Mouse (Mus musculus): ENCODE measurements at regions not wholly inside any gene's neighbourhood (a gene's known extent, or its start where the extent isn't known, plus 50 kb on each side); places are given as distances from the start of the nearest gene placed in this dataset.

DNA sequence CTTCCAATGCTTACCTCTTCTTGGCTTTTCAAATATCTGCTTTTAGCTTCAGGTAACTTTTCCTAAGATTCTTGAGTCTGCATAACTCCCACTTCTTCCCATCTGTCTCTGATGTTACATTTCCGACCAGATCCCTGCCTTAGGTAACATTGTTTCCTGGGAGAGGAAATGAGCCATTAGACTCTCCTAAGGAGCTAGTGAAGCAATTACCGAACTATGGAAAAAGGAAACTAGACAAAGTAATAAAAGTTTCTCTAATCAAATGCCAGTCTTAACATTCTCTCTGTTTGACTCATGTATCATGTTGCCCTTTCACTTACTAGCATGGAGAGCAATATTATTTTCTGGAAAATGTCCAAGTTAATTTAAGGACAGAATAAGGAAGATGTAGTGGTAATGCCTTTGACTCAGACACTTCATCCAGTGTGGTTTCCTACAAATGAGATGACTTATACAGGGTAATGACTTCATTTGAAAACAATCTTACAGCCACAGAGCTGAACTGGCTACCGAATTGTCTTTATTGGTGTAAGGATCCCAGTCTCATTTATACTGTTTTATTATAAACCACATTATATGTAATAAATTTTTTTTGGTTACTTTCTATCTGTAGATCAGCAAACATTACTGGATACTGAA, 263.8 kb upstream of the Fam84a start:
- Histone ChIP-seq H3K4me1 (ENCODE audit: control insufficient read depth, insufficient read depth, low read length) (no peaks in the 10 kb centered on the region), H3K4me2 (replicated peaks; ENCODE audit: low read depth, low read length, severe bottlenecking) (no peak overlapping the region), H3K9me3 (ENCODE audit: control insufficient read depth, low read length) (peaks cover 4% of the 10 kb centered on the region), H3K4me3 (replicated peaks; ENCODE audit: low read length) (no peak overlapping the region), H3K27ac (replicated peaks; ENCODE audit: low read depth, low read length) (no peak overlapping the region), H3K9ac (ENCODE audit: low read depth, low read length, severe bottlenecking) (no peak overlapping the region), H3K27me3 (ENCODE audit: control insufficient read depth, insufficient read depth, low read length) (no peaks in the 10 kb centered on the region), H3K36me3 (ENCODE audit: control insufficient read depth, insufficient read depth, low read length) (no peaks in the 10 kb centered on the region)
- TF ChIP-seq POLR2A (IDR thresholded peaks at IDR 0.05; ENCODE audit: borderline replicate concordance, extremely low read depth, insufficient read depth, insufficient read length), result no peak
- ATAC-seq (ENCODE audit: low FRiP score, low read depth) (no peak), DNase-seq (ENCODE audit: low spot score) (no peak)
- 38% methylated on average over 3 of the region's 3 CpGs for WGBS

DNA sequence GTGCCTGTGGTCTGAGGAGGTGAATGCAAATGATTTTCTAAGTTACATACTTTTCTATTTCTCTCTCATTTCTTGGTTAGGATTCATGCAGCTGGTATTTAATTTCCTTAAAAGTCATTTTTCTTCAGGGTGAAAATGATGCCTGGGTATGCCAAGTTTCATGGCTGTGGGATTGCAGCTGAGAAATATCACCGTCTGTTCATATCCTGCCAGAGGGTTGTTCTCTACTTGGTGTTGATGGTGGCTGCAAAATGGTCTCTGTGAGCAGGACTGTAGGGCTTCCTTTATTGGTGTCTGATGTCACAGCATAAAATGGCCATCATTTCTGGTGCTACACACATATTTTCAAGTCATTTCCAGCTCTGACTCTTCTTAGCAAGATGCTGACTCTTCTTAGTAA, 259.2 kb upstream of the Fam84a start:
- no peaks in the 10 kb centered on the region for H3K27me3 ChIP-seq (ENCODE audit: control insufficient read depth, insufficient read depth, low read length)
- no peak overlapping the region for H3K4me3 ChIP-seq (replicated peaks; ENCODE audit: low read length)
- DNase-seq (ENCODE audit: low spot score), result no peak
- no peak for TF ChIP-seq POLR2A (IDR thresholded peaks at IDR 0.05; ENCODE audit: borderline replicate concordance, extremely low read depth, insufficient read depth, insufficient read length)
- H3K36me3 ChIP-seq (ENCODE audit: control insufficient read depth, insufficient read depth, low read length), result no peaks in the 10 kb centered on the region
- no peak for ATAC-seq (ENCODE audit: low FRiP score, low read depth)
- 72% methylated on average over 1 of the region's 1 CpGs for WGBS
- H3K9ac ChIP-seq (ENCODE audit: low read depth, low read length, severe bottlenecking), result no peak overlapping the region
- H3K4me2 ChIP-seq (replicated peaks; ENCODE audit: low read depth, low read length, severe bottlenecking), result no peak overlapping the region
- H3K27ac ChIP-seq (replicated peaks; ENCODE audit: low read depth, low read length), result no peak overlapping the region
- no peaks in the 10 kb centered on the region for H3K9me3 ChIP-seq (ENCODE audit: control insufficient read depth, low read length)
- no peaks in the 10 kb centered on the region for H3K4me1 ChIP-seq (ENCODE audit: control insufficient read depth, insufficient read depth, low read length)

DNA sequence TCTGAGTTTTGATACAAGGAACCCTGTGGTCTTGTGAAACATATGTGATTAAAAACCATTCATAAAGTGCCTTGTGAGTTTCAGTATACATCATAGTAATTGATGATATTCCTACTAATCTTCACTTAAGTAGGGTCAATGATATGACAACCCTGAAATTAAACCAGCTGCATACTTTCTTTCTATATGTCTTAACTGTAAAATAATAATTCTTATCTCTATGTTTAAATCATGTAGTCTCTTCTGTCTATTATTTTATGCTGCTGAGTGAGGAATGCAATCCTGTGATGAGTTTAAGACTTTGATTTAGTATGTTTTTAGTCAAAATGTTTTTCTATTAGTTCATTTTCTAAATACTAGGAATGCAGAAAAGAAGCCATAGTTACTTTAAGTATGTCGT, 253.9 kb upstream of the Fam84a start:
- no peak overlapping the region for H3K9ac ChIP-seq (ENCODE audit: low read depth, low read length, severe bottlenecking)
- DNase-seq (ENCODE audit: low spot score), result no peak
- H3K36me3 ChIP-seq (ENCODE audit: control insufficient read depth, insufficient read depth, low read length), result no peaks in the 10 kb centered on the region
- TF ChIP-seq POLR2A (IDR thresholded peaks at IDR 0.05; ENCODE audit: borderline replicate concordance, extremely low read depth, insufficient read depth, insufficient read length), result no peak
- ATAC-seq (ENCODE audit: low FRiP score, low read depth), result no peak
- no peaks in the 10 kb centered on the region for H3K9me3 ChIP-seq (ENCODE audit: control insufficient read depth, low read length)
- H3K27me3 ChIP-seq (ENCODE audit: control insufficient read depth, insufficient read depth, low read length), result no peaks in the 10 kb centered on the region
- no peak overlapping the region for H3K4me3 ChIP-seq (replicated peaks; ENCODE audit: low read length)
- WGBS, result 87% methylated on average over 1 of the region's 1 CpGs
- H3K4me2 ChIP-seq (replicated peaks; ENCODE audit: low read depth, low read length, severe bottlenecking), result no peak overlapping the region
- H3K4me1 ChIP-seq (ENCODE audit: control insufficient read depth, insufficient read depth, low read length), result no peaks in the 10 kb centered on the region
- no peak overlapping the region for H3K27ac ChIP-seq (replicated peaks; ENCODE audit: low read depth, low read length)

DNA sequence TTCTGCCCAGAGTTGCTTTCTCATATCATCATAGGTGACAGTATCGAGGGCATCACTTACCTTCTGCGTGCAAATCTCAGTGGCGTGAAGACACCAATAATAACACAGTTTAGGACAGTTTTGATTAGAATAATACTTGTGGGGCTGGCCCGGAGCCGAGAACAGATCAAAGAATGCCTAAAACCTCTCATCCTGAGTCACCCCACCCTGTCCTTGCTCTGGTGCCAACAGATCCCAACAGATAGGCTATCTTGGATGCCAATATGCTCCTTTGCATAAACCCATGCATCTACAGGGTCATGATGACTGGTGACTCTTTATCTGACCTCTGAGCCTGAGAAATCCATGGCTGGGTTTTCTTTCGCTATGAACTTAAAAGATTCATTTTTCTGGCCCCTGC, 224.4 kb upstream of the Fam84a start:
- WGBS, result 90% methylated on average over 6 of the region's 6 CpGs
- no peak overlapping the region for H3K4me2 ChIP-seq (replicated peaks; ENCODE audit: low read depth, low read length, severe bottlenecking)
- no peak for ATAC-seq (ENCODE audit: low FRiP score, low read depth)
- H3K4me3 ChIP-seq (replicated peaks; ENCODE audit: low read length), result no peak overlapping the region
- DNase-seq (ENCODE audit: low spot score), result no peak
- no peaks in the 10 kb centered on the region for H3K27me3 ChIP-seq (ENCODE audit: control insufficient read depth, insufficient read depth, low read length)
- H3K36me3 ChIP-seq (ENCODE audit: control insufficient read depth, insufficient read depth, low read length), result no peaks in the 10 kb centered on the region
- no peak for TF ChIP-seq POLR2A (IDR thresholded peaks at IDR 0.05; ENCODE audit: borderline replicate concordance, extremely low read depth, insufficient read depth, insufficient read length)
- H3K9me3 ChIP-seq (ENCODE audit: control insufficient read depth, low read length), result no peaks in the 10 kb centered on the region
- H3K4me1 ChIP-seq (ENCODE audit: control insufficient read depth, insufficient read depth, low read length), result no peaks in the 10 kb centered on the region
- no peak overlapping the region for H3K27ac ChIP-seq (replicated peaks; ENCODE audit: low read depth, low read length)
- H3K9ac ChIP-seq (ENCODE audit: low read depth, low read length, severe bottlenecking), result no peak overlapping the region

DNA sequence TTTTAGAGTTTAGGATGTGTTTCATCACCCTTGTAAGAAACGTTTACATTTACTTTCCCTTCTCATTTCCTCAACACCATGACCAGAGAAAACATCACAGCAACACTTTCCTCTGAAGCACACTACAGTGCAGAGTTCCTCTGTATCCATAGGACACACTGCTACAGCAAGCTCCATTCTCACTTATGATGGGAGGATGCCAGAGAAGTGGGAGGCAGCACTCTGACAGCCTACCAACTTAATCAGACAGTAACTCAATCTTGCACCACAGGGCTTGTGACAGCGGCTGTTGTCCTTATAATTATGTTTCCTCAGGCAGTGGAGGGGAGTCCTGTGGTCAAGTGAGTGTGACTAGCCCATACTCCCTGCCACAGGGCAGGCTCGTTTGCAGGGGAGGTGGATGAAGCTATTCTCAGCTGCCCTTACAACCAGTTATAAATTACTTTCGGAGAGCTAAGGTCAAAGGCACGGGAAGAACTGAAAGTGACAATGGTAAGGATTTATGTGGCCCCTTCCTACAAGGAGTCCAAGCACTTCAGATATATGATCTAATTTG, 186.5 kb upstream of the Fam84a start:
- Histone ChIP-seq H3K4me3 (replicated peaks; ENCODE audit: low read length) (no peak overlapping the region), H3K9ac (ENCODE audit: low read depth, low read length, severe bottlenecking) (no peak overlapping the region), H3K27ac (replicated peaks; ENCODE audit: low read depth, low read length) (no peak overlapping the region), H3K4me1 (ENCODE audit: control insufficient read depth, insufficient read depth, low read length) (no peaks in the 10 kb centered on the region), H3K4me2 (replicated peaks; ENCODE audit: low read depth, low read length, severe bottlenecking) (no peak overlapping the region), H3K9me3 (ENCODE audit: control insufficient read depth, low read length) (no peaks in the 10 kb centered on the region), H3K27me3 (ENCODE audit: control insufficient read depth, insufficient read depth, low read length) (no peaks in the 10 kb centered on the region), H3K36me3 (ENCODE audit: control insufficient read depth, insufficient read depth, low read length) (no peaks in the 10 kb centered on the region)
- no peak for DNase-seq (ENCODE audit: low spot score)
- no peak for ATAC-seq (ENCODE audit: low FRiP score, low read depth)
- TF ChIP-seq POLR2A (IDR thresholded peaks at IDR 0.05; ENCODE audit: borderline replicate concordance, extremely low read depth, insufficient read depth, insufficient read length), result no peak
- 38% methylated on average over 5 of the region's 5 CpGs for WGBS

Measured in limb, embryonic 14.5 days (tissue).